Mouse (Mus musculus) midbrain, embryonic 14.5 days (tissue): Measurements from ENCODE around the gene Dgka. TPM values are rescaled to one million over a fixed set of nuclear protein-coding genes. Genes with fewer than 3 reads are reported as not detected.

Experiments used
- ATAC-seq: fragments of 200-750 bp; cut with Nextera tagmentation; 2 replicates; pipeline ENCODE4 v1.8.0; 2017; ENCODE audit warnings: moderate number of reproducible peaks, moderate library complexity; ENCODE audit not compliant: low FRiP score, low TSS enrichment
- DNase-seq: peaks from one replicate; pipeline ENCODE4 v3.0.0-alpha.2; 2015
- H3K27ac ChIP-seq: fragments of 300-500 bp; sonication (generic); replicated peaks from 2 replicates; pipeline ENCODE4 v1.5.1; 2014; ENCODE audit warnings: mild to moderate bottlenecking, low read depth, low read length, moderate library complexity
- H3K27me3 ChIP-seq: fragments of 300-500 bp; sonication (generic); 2 replicates; pipeline ENCODE4 v1.6.1; 2014; ENCODE audit warnings: low read length, control low read depth, mixed read lengths; ENCODE audit not compliant: control insufficient read depth, insufficient read depth
- H3K36me3 ChIP-seq: fragments of 300-500 bp; sonication (generic); 2 replicates; pipeline ENCODE4 v1.6.1; 2014; ENCODE audit warnings: low read length, control low read depth; ENCODE audit not compliant: control insufficient read depth, insufficient read depth
- H3K4me1 ChIP-seq: fragments of 300-500 bp; sonication (generic); 2 replicates; pipeline ENCODE4 v1.6.1; 2014; ENCODE audit warnings: mild to moderate bottlenecking, antibody characterized with exemption, low read length, control low read depth; ENCODE audit not compliant: control insufficient read depth, insufficient read depth
- H3K4me2 ChIP-seq: fragments of 300-500 bp; sonication (generic); 2 replicates; pipeline ENCODE4 v1.6.1; 2014; ENCODE audit warnings: mild to moderate bottlenecking, low read length, moderate library complexity
- H3K4me3 ChIP-seq: fragments of 300-500 bp; sonication (generic); replicated peaks from 2 replicates; pipeline ENCODE4 v1.5.1; 2014; ENCODE audit warnings: low read depth, low read length
- H3K9ac ChIP-seq: fragments of 300-500 bp; sonication (generic); replicated peaks from 2 replicates; pipeline ENCODE4 v1.6.1; 2014; ENCODE audit warnings: mild to moderate bottlenecking, low read length, moderate library complexity
- H3K9me3 ChIP-seq: fragments of 300-500 bp; sonication (generic); 2 replicates; pipeline ENCODE4 v1.6.1; 2016; ENCODE audit warnings: low read length, control low read depth, mixed read lengths; ENCODE audit not compliant: control insufficient read depth
- WGBS: fragments of 180-500 bp; shearing (Covaris S2); extraction: QIAGEN DNeasy Blood & Tissue Kit; methylation state at CpG from one replicate; pipeline ENCODE4 v1.1.7; 2014; 5-methylcytosine and 5-hydroxymethylcytosine counted together
- polyA plus RNA-seq: library from polyadenylated mRNA; unstranded; fragments of >200 nt; fragmentation: Nextera tagmentation; extraction: Ambion mirVana; gene quantifications from 2 replicates; pipeline ENCODE4 v1.2.1, GENCODE M21; 2014

The Dgka gene
- polyA plus RNA-seq, 1 experiment from 2014 or later = 5.7 TPM

- no peaks in the 10 kb centered on the region for H3K4me1 ChIP-seq
- H3K36me3 ChIP-seq = no peaks in the 10 kb centered on the region
- no peak overlapping the region for H3K27ac ChIP-seq
- DNase-seq (peak; percentile 42), ATAC-seq (no peak)
- 39% methylated on average over 5 of the region's 5 CpGs for WGBS
- H3K9ac ChIP-seq = no peak overlapping the region
- no peak overlapping the region for H3K4me2 ChIP-seq
- H3K27me3 ChIP-seq = no peaks in the 10 kb centered on the region
- no peaks in the 10 kb centered on the region for H3K9me3 ChIP-seq
- H3K4me3 ChIP-seq = no peak overlapping the region
These were observed 29.0 kb upstream of the Dgka start for GRCm38 (mm10) chr10:128773685-128774084.

GRCm38 (mm10) chr10:128772895-128773294 is 28.2 kb upstream of the Dgka start:
- 85% methylated on average over 2 of the region's 2 CpGs for WGBS
- H3K9ac ChIP-seq = no peak overlapping the region
- no peak overlapping the region for H3K4me3 ChIP-seq
- H3K36me3 ChIP-seq = peaks cover under 1% of the 10 kb centered on the region; the same call in 1 of the 2 replicates
- no peak overlapping the region for H3K4me2 ChIP-seq
- no peaks in the 10 kb centered on the region for H3K4me1 ChIP-seq
- ATAC-seq (no peak), DNase-seq (peak; percentile 11)
- no peaks in the 10 kb centered on the region for H3K27me3 ChIP-seq
- no peaks in the 10 kb centered on the region for H3K9me3 ChIP-seq
- no peak overlapping the region for H3K27ac ChIP-seq

- H3K27me3 ChIP-seq = peaks cover 20% of the 10 kb centered on the region; the same call in 1 of the 2 replicates
- H3K27ac ChIP-seq = peak overlapping the region; percentile 92
- H3K4me1 ChIP-seq = peaks cover 37% of the 10 kb centered on the region
- H3K36me3 ChIP-seq = 0 out of 2 replicates have a peak, but pooled peaks cover 7% of the 10 kb centered on the region
- peak; percentile 96 for DNase-seq
- peak overlapping the region; percentile 94 for H3K4me2 ChIP-seq
- under 1% methylated on average over 37 of the region's 37 CpGs for WGBS
- peak overlapping the region; percentile 81 for H3K9ac ChIP-seq
- no peaks in the 10 kb centered on the region for H3K9me3 ChIP-seq
- peak overlapping the region; percentile 52 for H3K4me3 ChIP-seq
- ATAC-seq = peak; percentile 94
These were observed 3.7 kb upstream of the Dgka start for GRCm38 (mm10) chr10:128748252-128748864.

GRCm38 (mm10) chr10:128747646-128748251 is 3.1 kb upstream of the Dgka start, which contains the start of gene Pym1:
Gene Pym1 (plus strand): TSS chr10:128747889.
- ATAC-seq = peak; percentile 50
- H3K9ac ChIP-seq = peak within 1 kb of the TSS; percentile 81
- H3K9me3 ChIP-seq = no peaks in the 10 kb centered on the region
- WGBS = under 1% methylated on average over 36 of the region's 36 CpGs
- H3K4me1 ChIP-seq = peaks cover 43% of the 10 kb centered on the region
- peak; percentile 54 for DNase-seq
- H3K27me3 ChIP-seq = peaks cover 26% of the 10 kb centered on the region
- H3K4me2 ChIP-seq = peak within 1 kb of the TSS; percentile 94
- peak within 1 kb of the TSS; percentile 52 for H3K4me3 ChIP-seq
- 0 out of 2 replicates have a peak, but pooled peaks cover 4% of the 10 kb centered on the region for H3K36me3 ChIP-seq
- peak within 1 kb of the TSS; percentile 92 for H3K27ac ChIP-seq

- H3K4me3 ChIP-seq = peak overlapping the region; percentile 52
- H3K36me3 ChIP-seq = 0 out of 2 replicates have a peak, but pooled peaks cover 3% of the 10 kb centered on the region
- peak overlapping the region; percentile 81 for H3K9ac ChIP-seq
- no peaks in the 10 kb centered on the region for H3K9me3 ChIP-seq
- H3K4me1 ChIP-seq = peaks cover 44% of the 10 kb centered on the region
- no peak for ATAC-seq
- peak overlapping the region; percentile 92; the same call in 1 of the 2 replicates for H3K27ac ChIP-seq
- 47% methylated on average over 9 of the region's 9 CpGs for WGBS
- DNase-seq = no peak
- peak overlapping the region; percentile 94 for H3K4me2 ChIP-seq
- H3K27me3 ChIP-seq = peaks cover 32% of the 10 kb centered on the region
These were observed 2.5 kb upstream of the Dgka start for GRCm38 (mm10) chr10:128746972-128747645.

- no peaks in the 10 kb centered on the region for H3K9me3 ChIP-seq
- DNase-seq (no peak), ATAC-seq (no peak)
- no peak overlapping the region for H3K4me2 ChIP-seq
- 0 out of 2 replicates have a peak, but pooled peaks cover 3% of the 10 kb centered on the region for H3K36me3 ChIP-seq
- peaks cover 44% of the 10 kb centered on the region for H3K4me1 ChIP-seq
- 94% methylated on average over 10 of the region's 10 CpGs for WGBS
- no peak overlapping the region for H3K4me3 ChIP-seq
- H3K9ac ChIP-seq = no peak overlapping the region
- no peak overlapping the region for H3K27ac ChIP-seq
- H3K27me3 ChIP-seq = peaks cover 39% of the 10 kb centered on the region
These were observed 1.4 kb upstream of the Dgka start for GRCm38 (mm10) chr10:128745946-128746613.

GRCm38 (mm10) chr10:128744211-128744610 is 444 bp downstream of the Dgka start:
- Histone ChIP-seq H3K27ac (no peak overlapping the region), H3K36me3 (no peaks in the 10 kb centered on the region), H3K27me3 (peaks cover 39% of the 10 kb centered on the region), H3K4me3 (peak overlapping the region; percentile 55), H3K4me1 (peaks cover 31% of the 10 kb centered on the region), H3K9me3 (no peaks in the 10 kb centered on the region), H3K4me2 (peak overlapping the region; percentile 87), H3K9ac (peak overlapping the region; percentile 65)
- 18% methylated on average over 8 of the region's 8 CpGs for WGBS
- no peak for ATAC-seq
- no peak for DNase-seq

- Histone ChIP-seq H3K36me3 (no peaks in the 10 kb centered on the region), H3K4me1 (peaks cover 28% of the 10 kb centered on the region; the same call in 1 of the 2 replicates), H3K4me2 (peak overlapping the region; percentile 87), H3K4me3 (peak overlapping the region; percentile 55), H3K27ac (no peak overlapping the region), H3K9me3 (no peaks in the 10 kb centered on the region), H3K9ac (peak overlapping the region; percentile 65), H3K27me3 (peaks cover 39% of the 10 kb centered on the region)
- ATAC-seq (no peak), DNase-seq (peak; percentile 63)
- 0% methylated on average over 37 of the region's 37 CpGs for WGBS
These were observed 864 bp downstream of the Dgka start for GRCm38 (mm10) chr10:128743791-128744191.
